Mouse (Mus musculus): Measurements from ENCODE around the gene Cylc2. TPM values are rescaled to one million over a fixed set of nuclear protein-coding genes. Genes with fewer than 3 reads are reported as not detected.

The Cylc2 gene
- polyA plus RNA-seq (2017; shearing (Covaris generic)): not detected

DNA sequence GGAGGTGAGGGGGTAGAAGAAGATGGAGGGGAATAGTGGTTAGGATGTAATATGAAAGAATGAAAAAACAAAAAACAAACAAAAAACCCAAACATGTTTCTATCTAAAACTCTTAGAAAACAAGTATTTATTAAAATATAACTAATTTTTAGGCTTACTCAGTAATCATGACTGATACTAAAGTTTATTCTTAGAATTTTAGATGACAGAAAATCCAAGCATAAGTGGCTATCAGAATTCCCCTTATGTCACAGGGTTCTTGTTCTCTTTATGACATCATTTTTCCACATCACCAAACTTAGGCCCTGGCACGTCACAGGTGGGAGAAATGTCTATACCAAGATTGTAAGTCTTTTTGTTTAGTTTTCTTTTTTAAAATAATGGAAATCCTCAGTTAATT lies at the start of gene Cylc2:
Gene Cylc2 (plus strand): TSS at position 301 of the 400 bp plus-strand sequence.
- no peak for ATAC-seq
